Mouse (Mus musculus) spleen, adult 18-20 months (tissue): ENCODE results near the gene Nfasc.

Source experiments
- DNase-seq, 2 experiments: peaks; one replicate each; pipeline ENCODE4 v3.0.0; 2022; ENCODE audit warnings: mixed read lengths in 2 of 2

Gene Nfasc

DNA sequence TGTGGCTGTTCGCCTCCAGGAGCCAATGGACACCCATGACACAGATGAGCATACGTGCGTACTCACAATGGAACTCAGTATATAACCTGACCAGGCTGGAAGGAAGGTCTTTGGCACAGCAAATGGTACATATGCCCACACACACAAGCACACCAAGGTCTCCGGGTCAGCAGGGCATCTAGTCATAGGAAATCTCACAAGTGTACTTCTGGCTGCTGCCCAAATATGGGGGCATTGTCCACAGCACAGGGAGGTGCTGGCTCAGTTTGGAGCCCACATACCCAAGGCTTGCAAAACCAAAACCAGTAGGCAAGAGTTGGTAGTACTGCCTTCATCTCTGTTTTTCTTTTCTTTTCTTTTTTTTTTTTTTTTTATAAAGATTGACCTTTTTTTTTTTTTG lies 206.1 kb downstream of the Nfasc start:
- no peak for DNase-seq

GRCm38 (mm10) chr1:132533840-132534239 lies 207.8 kb downstream of the Nfasc start:
- peak; percentile 46 to 47 for DNase-seq

- DNase-seq, result no peak
Measured at GRCm38 (mm10) chr1:132532521-132532920, 209.1 kb downstream of the Nfasc start.

GRCm38 (mm10) chr1:132530631-132531191 lies 210.9 kb downstream of the Nfasc start:
- peak in 1 of 2 experiments; percentile 29 for DNase-seq

- DNase-seq, result no peak
Measured at GRCm38 (mm10) chr1:132528647-132529334, 212.8 kb downstream of the Nfasc start.

- DNase-seq, result no peak
Measured at GRCm38 (mm10) chr1:132528071-132528470, 213.5 kb downstream of the Nfasc start.

DNA sequence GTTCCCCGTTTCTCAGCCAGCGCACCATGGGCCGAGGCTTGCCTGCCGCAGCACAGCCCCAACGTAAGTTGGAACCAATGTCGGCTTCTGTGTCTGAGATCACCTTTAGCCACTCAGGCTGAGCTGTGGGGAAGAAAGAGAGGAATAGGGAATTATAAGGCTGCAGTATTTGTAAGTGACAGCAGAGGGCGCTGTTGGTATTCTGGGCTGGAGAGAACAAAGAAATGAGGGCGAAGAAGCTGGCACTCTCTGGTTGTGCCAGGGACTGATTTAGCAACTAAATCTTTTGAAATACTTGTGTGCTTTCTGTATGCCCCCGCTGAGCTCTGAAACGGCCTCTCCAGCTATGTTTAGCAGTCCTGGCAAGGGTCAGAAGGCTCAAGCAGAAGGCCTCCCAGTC lies 215.8 kb downstream of the Nfasc start:
- DNase-seq, result peak in 1 of 2 experiments; percentile 65

- peak in 1 of 2 experiments; percentile 43 for DNase-seq
Measured at GRCm38 (mm10) chr1:132523920-132524319, 217.7 kb downstream of the Nfasc start.

DNA sequence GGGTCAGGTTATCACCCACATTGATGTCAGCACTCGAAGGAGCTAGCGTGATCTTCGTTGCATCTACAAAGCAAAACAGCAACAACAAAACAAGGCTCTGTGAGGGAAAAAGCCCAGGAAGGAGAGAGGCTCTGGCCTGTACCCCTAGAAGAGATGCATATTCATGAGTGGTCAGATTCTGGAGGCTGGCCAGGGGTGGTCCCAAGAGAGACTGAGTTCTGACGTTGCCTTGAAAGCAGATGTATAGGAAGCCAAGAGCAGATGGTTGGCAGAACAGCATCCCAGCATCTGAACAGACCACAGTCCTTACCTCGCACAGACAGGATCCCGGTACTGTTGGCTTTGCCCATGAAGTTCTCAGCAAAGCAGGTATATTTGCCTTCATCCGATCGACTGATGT lies 218.5 kb downstream of the Nfasc start:
- no peak for DNase-seq

DNA sequence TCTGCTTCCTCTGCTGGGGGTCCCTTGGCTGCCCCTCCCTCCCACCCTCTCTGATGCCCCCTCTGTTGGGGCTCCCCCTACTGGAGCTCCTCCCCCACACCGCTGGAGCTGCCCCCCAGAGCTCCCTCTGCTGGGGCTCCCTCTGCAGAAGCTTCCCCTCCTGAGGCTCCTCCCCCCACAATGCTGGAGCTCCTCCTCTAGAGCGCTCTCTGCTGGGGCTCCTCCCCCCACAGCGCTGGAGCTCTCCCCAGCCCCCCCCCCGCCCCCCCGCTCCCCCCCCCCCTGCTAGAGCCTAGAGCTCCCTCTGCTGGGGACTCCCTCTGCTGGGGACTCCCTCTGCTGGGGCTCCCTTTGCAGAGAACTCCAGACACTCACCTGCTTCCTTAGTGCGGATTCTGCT lies 220.8 kb downstream of the Nfasc start:
- peak; percentile 46 to 56 for DNase-seq

- no peak for DNase-seq
Measured at GRCm38 (mm10) chr1:132519734-132520133, 221.9 kb downstream of the Nfasc start.

DNA sequence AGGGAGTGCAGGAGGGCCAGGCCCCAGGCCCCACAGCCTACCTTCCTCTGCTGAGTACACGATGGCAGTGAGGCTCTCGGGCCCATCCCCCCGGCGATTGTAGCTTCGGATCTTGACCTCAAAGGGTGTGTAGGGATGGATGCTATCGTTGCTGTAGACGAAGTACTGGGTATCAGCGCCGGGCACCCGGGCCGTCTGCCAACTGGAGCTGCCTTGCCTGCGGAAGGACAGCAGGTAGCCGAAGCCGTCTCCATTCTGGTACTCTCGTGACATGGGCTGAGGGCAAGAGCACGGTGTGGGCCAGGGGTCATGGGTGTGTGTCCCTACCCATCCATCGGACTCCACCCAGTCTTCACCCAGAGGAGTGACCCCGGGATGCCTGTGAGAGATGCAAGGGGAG lies 223.0 kb downstream of the Nfasc start:
- DNase-seq, result no peak

- DNase-seq, result no peak
Measured at GRCm38 (mm10) chr1:132516776-132517175, 224.8 kb downstream of the Nfasc start.

DNA sequence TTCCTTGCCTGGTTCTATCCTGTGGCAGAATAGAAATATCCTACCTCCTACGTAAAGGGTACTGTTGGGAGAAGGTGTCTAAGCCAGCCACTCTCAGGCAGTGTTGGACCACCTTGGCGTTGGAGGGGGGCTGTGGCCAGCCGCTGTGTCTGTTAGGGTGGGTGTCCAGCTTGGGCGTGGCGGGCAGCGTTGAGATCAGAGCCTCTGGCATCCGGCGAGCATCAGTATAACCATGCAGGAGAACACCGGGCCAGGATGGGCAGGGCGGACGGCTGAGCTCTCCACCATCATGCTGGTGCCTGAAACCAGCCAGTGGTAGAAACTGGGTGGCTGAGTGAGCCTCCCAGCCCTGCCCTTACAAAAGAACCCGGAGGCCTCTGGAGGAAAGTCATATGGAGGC lies 226.3 kb downstream of the Nfasc start:
- DNase-seq, result no peak
